Mouse (Mus musculus): ENCODE results near the gene Fgf12.

Gene Fgf12

GRCm38 (mm10) chr16:28752638-28753118, at the start of gene Fgf12:
Gene Fgf12, minus strand, starts transcription at chr16:28753068.
- no peak for DNase-seq (ENCODE audit: low read depth, low spot score)

GRCm38 (mm10) chr16:28793115-28793514, 40.2 kb upstream of the Fgf12 start:
- DNase-seq (ENCODE audit: low read depth, low spot score) = peak; percentile 4

GRCm38 (mm10) chr16:28770276-28770675, 17.4 kb upstream of the Fgf12 start:
- no peak for DNase-seq (ENCODE audit: low read depth, low spot score)

- DNase-seq (ENCODE audit: low read depth, low spot score) = no peak
These were observed 8.6 kb upstream of the Fgf12 start for GRCm38 (mm10) chr16:28761417-28761976.

GRCm38 (mm10) chr16:28753124-28753917, 453 bp upstream of the Fgf12 start:
- peak; percentile 62 for DNase-seq (ENCODE audit: low read depth, low spot score)

GRCm38 (mm10) chr16:28734461-28734860, 18.4 kb downstream of the Fgf12 start:
- no peak for DNase-seq (ENCODE audit: low read depth, low spot score)

- DNase-seq (ENCODE audit: low read depth, low spot score) = no peak
These were observed 26.1 kb downstream of the Fgf12 start for GRCm38 (mm10) chr16:28726792-28727191.

GRCm38 (mm10) chr16:28706623-28707022, 46.2 kb downstream of the Fgf12 start:
- DNase-seq (ENCODE audit: low read depth, low spot score) = no peak

- no peak for DNase-seq (ENCODE audit: low read depth, low spot score)
These were observed 52.5 kb downstream of the Fgf12 start for GRCm38 (mm10) chr16:28700346-28700745.

- no peak for DNase-seq (ENCODE audit: low read depth, low spot score)
These were observed 56.0 kb downstream of the Fgf12 start for GRCm38 (mm10) chr16:28696851-28697250.

GRCm38 (mm10) chr16:28694113-28694899, 58.6 kb downstream of the Fgf12 start:
- no peak for DNase-seq (ENCODE audit: low read depth, low spot score)

GRCm38 (mm10) chr16:28688861-28689385, 63.9 kb downstream of the Fgf12 start:
- no peak for DNase-seq (ENCODE audit: low read depth, low spot score)

- DNase-seq (ENCODE audit: low read depth, low spot score) = no peak
These were observed 71.2 kb downstream of the Fgf12 start for GRCm38 (mm10) chr16:28681625-28682024.

- DNase-seq (ENCODE audit: low read depth, low spot score) = no peak
These were observed 84.0 kb downstream of the Fgf12 start for GRCm38 (mm10) chr16:28668815-28669347.

GRCm38 (mm10) chr16:28652640-28653039, 100.2 kb downstream of the Fgf12 start:
- no peak for DNase-seq (ENCODE audit: low read depth, low spot score)

GRCm38 (mm10) chr16:28650589-28650988, 102.3 kb downstream of the Fgf12 start:
- DNase-seq (ENCODE audit: low read depth, low spot score) = no peak

- no peak for DNase-seq (ENCODE audit: low read depth, low spot score)
These were observed 107.8 kb downstream of the Fgf12 start for GRCm38 (mm10) chr16:28645030-28645429.

- DNase-seq (ENCODE audit: low read depth, low spot score) = no peak
These were observed 121.1 kb downstream of the Fgf12 start for GRCm38 (mm10) chr16:28631721-28632120.

GRCm38 (mm10) chr16:28630771-28631484, 121.9 kb downstream of the Fgf12 start:
- DNase-seq (ENCODE audit: low read depth, low spot score) = no peak

- DNase-seq (ENCODE audit: low read depth, low spot score) = no peak
These were observed 126.6 kb downstream of the Fgf12 start for GRCm38 (mm10) chr16:28626259-28626658.

- no peak for DNase-seq (ENCODE audit: low read depth, low spot score)
These were observed 127.2 kb downstream of the Fgf12 start for GRCm38 (mm10) chr16:28625689-28626088.

All from retina, adult 2 months (tissue).